Mouse (Mus musculus): ENCODE data around the gene Pygb.

Pygb gene

GRCm38 (mm10) chr2:150839686-150840471 lies 53.3 kb downstream of the Pygb start:
- in situ Hi-C loops (cut with MseI, MboI), result no loop called here

- in situ Hi-C loops (cut with MseI, MboI), result no loop called here
These were observed 54.6 kb downstream of the Pygb start for GRCm38 (mm10) chr2:150841109-150841508.

- in situ Hi-C loops (cut with MseI, MboI), result no loop called here
These were observed 55.5 kb downstream of the Pygb start for GRCm38 (mm10) chr2:150842049-150842461.

GRCm38 (mm10) chr2:150844798-150845197 lies 58.3 kb downstream of the Pygb start:
- in situ Hi-C loops (cut with MseI, MboI), result no loop called here

GRCm38 (mm10) chr2:150847436-150847995 lies 61.0 kb downstream of the Pygb start:
- in situ Hi-C loops (cut with MseI, MboI), result no loop called here

GRCm38 (mm10) chr2:150851251-150851650 lies 64.7 kb downstream of the Pygb start:
- in situ Hi-C loops (cut with MseI, MboI), result no loop called here

GRCm38 (mm10) chr2:150855186-150855585 lies 68.7 kb downstream of the Pygb start:
- in situ Hi-C loops (cut with MseI, MboI), result no loop called here

- in situ Hi-C loops (cut with MseI, MboI), result no loop called here
These were observed 72.4 kb downstream of the Pygb start for GRCm38 (mm10) chr2:150858724-150859487.

- in situ Hi-C loops (cut with MseI, MboI), result no loop called here
These were observed 73.4 kb downstream of the Pygb start for GRCm38 (mm10) chr2:150859709-150860470.

GRCm38 (mm10) chr2:150861128-150861527 lies 74.6 kb downstream of the Pygb start:
- in situ Hi-C loops (cut with MseI, MboI), result no loop called here

- in situ Hi-C loops (cut with MseI, MboI), result no loop called here
These were observed 80.5 kb downstream of the Pygb start for GRCm38 (mm10) chr2:150867021-150867420.

- in situ Hi-C loops (cut with MseI, MboI), result no loop called here
These were observed 82.9 kb downstream of the Pygb start for GRCm38 (mm10) chr2:150869446-150869845.

- in situ Hi-C loops (cut with MseI, MboI), result no loop called here
These were observed 88.0 kb downstream of the Pygb start for GRCm38 (mm10) chr2:150874508-150874907.

- in situ Hi-C loops (cut with MseI, MboI), result no loop called here
These were observed 88.7 kb downstream of the Pygb start for GRCm38 (mm10) chr2:150875226-150875625.

- in situ Hi-C loops (cut with MseI, MboI), result no loop called here
These were observed 91.0 kb downstream of the Pygb start for GRCm38 (mm10) chr2:150877561-150877960.

All from mouse trophoblast stem cell (cell line).